Mouse (Mus musculus): ENCODE measurements around the gene Cenpx.
"Not testable (repeated sequence)": the region's sequence is repeated elsewhere in the genome, so short reads cannot be mapped to it uniquely, and the experiment has no call there.

Cenpx gene

DNA sequence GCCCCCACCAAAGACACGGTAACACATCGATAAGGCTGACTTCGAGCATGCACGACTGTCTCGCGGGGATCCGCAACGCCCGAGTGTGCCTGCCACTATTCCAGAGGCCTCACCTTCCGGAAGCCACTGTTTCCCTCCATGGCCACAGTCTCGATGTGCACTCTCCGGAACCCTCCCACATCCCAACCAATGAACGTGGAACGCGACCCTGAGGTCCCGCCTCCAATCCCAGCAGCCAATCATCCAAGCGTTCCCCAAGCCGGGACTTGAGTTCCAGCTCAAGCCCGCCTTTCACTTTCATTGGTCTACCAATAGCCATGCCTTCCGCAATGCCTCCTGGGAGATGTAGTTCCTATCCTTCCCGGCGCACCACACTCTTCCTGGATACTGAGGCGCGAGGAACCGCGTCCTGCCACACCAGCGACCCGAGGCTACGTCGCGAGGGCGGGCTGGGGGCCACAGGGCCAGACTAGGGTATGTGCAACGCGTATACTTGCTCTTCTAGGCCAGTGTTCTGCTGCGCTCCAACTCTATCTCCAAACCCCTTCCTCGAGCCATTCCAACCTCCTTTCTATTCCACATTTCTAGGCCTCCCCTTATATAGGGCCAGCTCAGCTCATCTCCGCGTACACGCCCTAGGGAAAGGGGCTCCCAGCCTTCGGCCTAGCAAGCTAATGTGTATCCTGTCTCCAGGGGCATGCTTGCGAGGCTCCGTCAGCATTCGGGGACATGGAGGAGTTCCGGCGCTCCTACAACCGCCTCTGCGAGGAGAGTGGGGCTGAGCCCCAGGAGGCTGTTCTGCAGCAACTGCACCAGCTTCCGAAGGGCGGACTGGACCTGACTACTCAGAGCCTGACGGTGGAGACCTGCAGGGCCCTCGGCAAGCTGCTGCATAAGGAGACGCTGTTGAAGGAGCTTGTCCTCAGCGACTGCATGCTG, at the start of gene Cenpx, which contains the start of gene Lrrc45:
TSS of gene Cenpx (minus strand) at position 159 of the 939 bp plus-strand sequence.
TSS of gene Lrrc45 (plus strand) at position 346 of the 939 bp plus-strand sequence.
- DNase-seq, result peak; percentile 96

- DNase-seq, result not testable (repeated sequence)
Observed at GRCm38 (mm10) chr11:120762672-120763041, 49.1 kb upstream of the Cenpx start, which contains the start of gene Hmga1b. TSS of gene Hmga1b (plus strand) at chr11:120762794.

DNA sequence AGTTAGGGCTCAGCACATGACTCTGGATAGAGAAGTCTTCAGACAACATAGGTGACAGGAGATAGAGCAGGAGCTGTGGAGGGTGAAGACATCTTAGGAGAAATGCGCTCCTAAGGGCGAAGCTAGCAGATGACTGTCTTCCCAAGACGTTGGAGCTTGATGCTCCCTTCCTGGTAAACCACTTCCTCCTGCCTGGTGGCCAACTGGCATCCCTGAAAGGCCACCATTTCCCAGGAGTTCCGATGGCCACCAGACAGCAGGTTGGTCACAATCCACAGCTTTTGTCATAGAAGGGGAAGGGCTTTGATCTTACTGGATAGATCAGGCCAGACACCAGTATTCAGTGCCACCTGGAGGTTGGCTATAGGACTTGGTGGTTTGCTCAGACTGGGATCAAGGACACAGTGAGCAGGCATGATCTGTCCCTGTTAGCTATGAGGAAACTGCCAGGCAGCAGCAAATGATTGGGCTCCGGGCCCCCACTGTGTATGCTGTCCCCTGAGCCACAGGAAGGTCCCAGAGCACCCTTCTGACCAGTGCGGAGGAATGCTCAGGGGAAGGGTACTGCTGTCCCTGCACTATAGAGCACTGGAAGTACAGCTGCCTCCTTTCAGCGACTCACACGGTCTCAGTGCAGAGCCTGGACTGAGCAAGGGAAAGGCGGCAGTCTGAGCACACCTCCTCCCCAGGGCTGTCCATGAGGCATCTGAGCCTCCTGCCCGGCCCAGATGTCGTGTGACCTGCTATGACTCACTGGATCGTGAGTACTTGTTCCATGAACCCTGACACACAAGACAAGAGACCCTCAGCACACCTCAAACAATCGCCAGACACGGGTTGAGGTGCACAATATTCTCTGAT, 48.5 kb upstream of the Cenpx start:
- DNase-seq, result no peak

GRCm38 (mm10) chr11:120760236-120760635, 46.7 kb upstream of the Cenpx start:
- no peak for DNase-seq

- no peak for DNase-seq
Observed at GRCm38 (mm10) chr11:120751606-120752005, 38.1 kb upstream of the Cenpx start.

GRCm38 (mm10) chr11:120749430-120749829, 35.9 kb upstream of the Cenpx start:
- DNase-seq, result peak; percentile 39

- DNase-seq, result no peak
Observed at GRCm38 (mm10) chr11:120747974-120748373, 34.4 kb upstream of the Cenpx start.

- no peak for DNase-seq
Observed at GRCm38 (mm10) chr11:120744121-120744701, 30.7 kb upstream of the Cenpx start.

DNA sequence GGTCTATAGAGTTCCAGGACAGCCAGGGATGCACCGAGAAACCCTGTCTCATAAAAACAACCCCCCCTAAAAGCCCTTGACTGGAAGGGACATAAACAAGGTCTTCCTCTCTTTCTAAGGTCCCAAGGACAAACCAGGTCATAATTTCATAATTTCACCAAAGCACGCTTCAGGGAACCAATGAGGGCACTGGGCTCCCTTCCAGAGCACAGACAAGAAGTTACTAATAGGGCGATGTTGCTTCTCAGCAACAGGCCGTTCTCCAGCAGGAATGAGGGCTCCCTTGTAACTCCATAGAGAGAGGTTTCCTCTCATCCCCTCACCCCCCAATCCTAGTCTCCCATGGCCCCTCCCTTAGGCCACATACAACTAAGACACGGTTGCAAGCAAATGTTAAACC, 27.4 kb upstream of the Cenpx start:
- no peak for DNase-seq

DNA sequence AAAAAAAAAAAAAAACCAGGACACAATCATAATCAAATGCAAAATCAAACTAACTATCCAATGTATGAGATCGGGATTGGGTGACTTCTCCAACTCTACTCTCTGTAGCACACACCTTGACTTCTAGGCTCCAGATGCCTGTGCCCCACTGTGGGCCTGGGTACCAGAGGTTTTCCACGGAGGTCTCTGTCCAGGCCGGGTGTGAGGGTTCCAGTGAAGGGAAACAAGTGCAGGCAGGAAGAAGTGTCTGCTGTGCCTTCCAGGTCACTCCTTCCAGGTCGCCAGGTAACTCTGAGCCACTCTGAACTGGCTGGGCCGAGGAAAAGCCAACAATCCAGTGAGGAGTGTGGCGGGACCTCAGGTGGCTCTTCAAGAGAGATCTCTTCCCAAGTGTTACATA, 22.9 kb upstream of the Cenpx start:
- no peak for DNase-seq

DNA sequence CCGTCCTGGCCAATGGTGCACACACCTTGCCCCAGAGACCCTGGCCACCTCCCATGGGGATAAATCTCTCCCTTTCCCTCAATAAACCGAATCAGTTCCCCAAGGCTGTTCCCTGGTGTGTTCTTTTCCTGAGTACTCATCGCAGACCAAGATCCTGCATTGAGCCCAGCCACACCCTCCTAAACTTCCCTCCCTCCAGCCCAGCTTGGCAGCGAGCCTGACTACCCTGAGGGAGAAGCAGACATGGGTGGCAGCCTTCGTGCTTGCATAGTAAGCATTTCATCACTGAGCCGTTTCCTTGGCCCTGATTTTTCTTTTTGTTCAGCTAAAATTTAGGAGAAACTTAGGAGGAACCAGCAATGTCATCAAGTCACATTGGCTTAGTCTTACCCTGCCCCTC, 20.0 kb upstream of the Cenpx start:
- DNase-seq, result no peak

GRCm38 (mm10) chr11:120731858-120732680, 18.5 kb upstream of the Cenpx start, which contains the start of gene Cbr2:
TSS of gene Cbr2 (minus strand) at chr11:120732114.
- DNase-seq, result no peak

GRCm38 (mm10) chr11:120731395-120731794, 17.9 kb upstream of the Cenpx start:
- DNase-seq, result no peak

- no peak for DNase-seq
Observed at GRCm38 (mm10) chr11:120730331-120730870, 16.9 kb upstream of the Cenpx start.

DNA sequence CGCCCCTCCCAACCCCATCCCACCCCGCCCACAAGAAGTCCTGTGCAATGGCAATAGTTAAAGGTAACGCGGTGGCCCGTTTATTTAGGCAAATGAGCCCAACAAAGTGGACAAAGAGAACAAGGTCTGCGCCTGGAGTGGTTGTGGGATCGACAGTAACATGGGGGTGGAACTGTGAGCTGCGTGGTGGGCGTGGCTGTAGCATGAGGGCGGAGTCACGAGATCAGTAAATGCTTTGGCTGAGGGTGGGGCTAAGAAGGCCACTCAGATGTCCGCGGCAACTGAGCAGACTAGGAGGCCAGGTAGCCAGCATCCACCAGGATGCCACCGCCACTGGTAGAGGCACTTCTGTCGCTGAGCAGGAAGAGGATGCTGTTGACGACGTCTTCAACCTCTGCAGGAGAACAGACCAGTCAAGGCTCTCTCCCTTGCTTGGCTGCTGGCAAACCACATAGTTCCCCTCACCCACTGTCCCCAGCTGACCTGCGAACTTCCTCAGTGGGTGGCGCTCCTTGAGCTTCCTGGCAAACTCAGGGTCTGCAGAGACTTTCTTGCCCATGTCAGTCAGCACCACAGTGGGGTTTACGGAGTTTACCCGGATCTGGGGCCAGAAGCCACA, 16.0 kb upstream of the Cenpx start:
- peak; percentile 77 for DNase-seq

- DNase-seq, result no peak
Observed at GRCm38 (mm10) chr11:120728530-120729240, 15.1 kb upstream of the Cenpx start.

DNA sequence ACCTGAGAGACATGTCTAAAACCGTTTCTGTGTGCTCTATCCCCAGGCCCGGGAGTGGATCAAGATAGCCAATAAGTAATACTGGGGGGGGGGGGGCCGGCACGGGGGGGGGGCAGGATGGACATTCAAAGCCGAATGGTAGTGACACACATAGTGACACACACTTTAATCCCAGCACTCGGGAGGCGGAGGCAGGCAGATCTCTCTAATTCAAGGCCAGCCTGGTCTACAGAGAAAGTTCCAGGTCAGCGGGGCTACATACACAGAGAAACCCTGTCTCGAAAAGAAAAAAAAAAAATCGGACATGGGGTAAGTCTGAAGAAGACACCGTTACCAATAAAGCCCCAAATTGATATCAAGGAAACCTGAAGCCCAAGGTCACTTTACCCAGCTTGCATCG, 14.0 kb upstream of the Cenpx start:
- DNase-seq, result no peak

GRCm38 (mm10) chr11:120727169-120727527, 13.6 kb upstream of the Cenpx start, which contains the start of gene Dcxr:
TSS of gene Dcxr (minus strand) at chr11:120727281.
- DNase-seq, result peak; percentile 87

DNA sequence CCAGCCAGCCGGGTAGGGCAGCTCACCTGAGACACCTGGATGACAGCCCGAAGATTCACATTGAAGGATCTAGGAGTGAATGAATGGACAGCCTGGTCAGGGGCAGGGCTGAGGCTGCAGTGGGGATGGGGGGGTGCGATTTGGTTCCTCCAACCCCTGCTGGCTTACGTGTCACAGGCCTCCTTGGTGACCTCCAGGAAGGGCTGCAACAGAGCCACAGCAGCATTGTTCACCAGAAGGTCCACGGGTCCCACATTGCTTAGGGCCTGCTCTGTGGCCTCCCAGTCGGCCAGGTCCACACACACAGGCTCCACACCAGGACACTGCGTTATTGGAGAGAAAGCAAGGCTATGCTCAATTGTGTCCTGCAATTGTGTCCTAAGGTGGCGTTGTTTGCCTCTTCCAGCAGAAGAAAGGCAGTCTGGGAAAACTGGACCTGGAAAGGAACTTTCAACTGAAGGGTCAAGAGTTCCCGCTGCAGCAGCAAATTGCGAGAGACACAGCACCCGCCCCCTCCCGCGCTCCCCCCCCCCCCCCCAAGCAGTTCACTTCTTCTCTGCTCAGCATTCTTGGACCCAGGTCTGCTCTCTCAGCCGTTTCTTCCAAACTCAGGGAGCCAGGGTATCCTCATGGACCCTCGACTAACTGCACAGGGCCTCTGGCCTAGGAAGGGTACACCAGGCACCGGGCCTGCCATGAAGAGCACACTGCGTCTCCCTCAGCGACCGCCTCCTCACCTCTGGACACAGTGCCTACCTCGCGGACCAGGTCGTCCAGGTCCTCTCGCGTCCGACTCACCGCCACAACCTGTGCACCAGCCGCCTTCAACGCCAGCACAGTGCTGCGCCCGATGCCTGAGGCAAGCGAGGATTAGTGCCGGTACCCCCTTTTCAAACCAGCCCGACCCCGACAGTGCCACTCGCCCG, 13.0 kb upstream of the Cenpx start:
- DNase-seq, result no peak
